Mouse (Mus musculus): ENCODE results near the gene Slc7a5.

DNA sequence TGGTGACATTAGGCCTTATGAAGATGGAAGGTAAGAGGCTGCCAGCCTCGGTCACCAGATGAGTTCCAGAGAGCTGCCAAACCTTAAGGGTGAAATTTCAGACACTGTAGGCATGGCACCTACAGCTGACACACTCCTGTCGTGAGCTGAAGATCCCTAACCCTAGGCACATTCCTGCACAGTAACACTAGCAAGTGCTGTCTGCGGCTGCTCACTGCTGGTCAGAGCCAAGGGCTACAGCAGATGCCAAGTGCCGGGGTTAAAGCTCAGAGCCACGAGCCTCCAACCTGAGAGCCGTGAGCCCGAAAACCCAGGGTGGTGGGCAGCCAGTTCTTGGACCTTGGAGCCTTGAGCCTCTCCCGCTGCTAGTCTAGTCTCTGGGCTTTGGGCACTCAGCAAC, 36.2 kb upstream of the Slc7a5 start:
- TF ChIP-seq MAFK (IDR thresholded peaks at IDR 0.05; ENCODE audit: insufficient read depth, low read depth, low read length) (no peak), HCFC1 (IDR thresholded peaks at IDR 0.05; ENCODE audit: borderline replicate concordance, insufficient read depth, low read length) (no peak), ZNF384 (IDR thresholded peaks at IDR 0.05; ENCODE audit: low read depth, low read length) (no peak), ZC3H11A (IDR thresholded peaks at IDR 0.05; ENCODE audit: borderline replicate concordance, low read depth, low read length) (no peak), CHD2 (IDR thresholded peaks at IDR 0.05; ENCODE audit: low read depth, low read length) (no peak)

All from ES-E14 (cell line).